Mouse (Mus musculus) kidney, postnatal 0 days (tissue): ENCODE measurements around the gene Art3. TPM values are rescaled to one million over a fixed set of nuclear protein-coding genes. Genes with fewer than 3 reads are reported as not detected.

ENCODE experiments used
- ATAC-seq: fragments of 200-750 bp; cut with Nextera tagmentation; replicated peaks from 2 replicates; pipeline ENCODE4 v1.8.0; 2017; ENCODE audit warnings: low read depth, moderate number of reproducible peaks, moderate TSS enrichment, moderate library complexity; ENCODE audit not compliant: low FRiP score
- DNase-seq: peaks from one replicate; pipeline ENCODE4 v3.0.0-alpha.2; 2016; ENCODE audit warnings: low spot score
- H3K27ac ChIP-seq: fragments of 300-500 bp; sonication (generic); 2 replicates; pipeline ENCODE4 v1.5.1; 2014; ENCODE audit warnings: mild to moderate bottlenecking
- H3K27me3 ChIP-seq: fragments of 300-500 bp; sonication (generic); 2 replicates; pipeline ENCODE4 v1.6.1; 2014; ENCODE audit warnings: low read length, mixed read lengths; ENCODE audit not compliant: insufficient read depth
- H3K36me3 ChIP-seq: fragments of 300-500 bp; sonication (generic); 2 replicates; pipeline ENCODE4 v1.6.1; 2014; ENCODE audit warnings: low read length, mixed read lengths; ENCODE audit not compliant: insufficient read depth
- H3K4me1 ChIP-seq: fragments of 300-500 bp; sonication (generic); replicated peaks from 2 replicates; pipeline ENCODE4 v1.6.1; 2014; ENCODE audit warnings: antibody characterized with exemption, low read length, mixed read lengths; ENCODE audit not compliant: insufficient read depth
- H3K4me2 ChIP-seq: fragments of 300-500 bp; sonication (generic); 2 replicates; pipeline ENCODE4 v1.6.1; 2014; ENCODE audit warnings: mild to moderate bottlenecking, low read length, moderate library complexity, mixed read lengths
- H3K4me3 ChIP-seq: fragments of 300-500 bp; sonication (generic); replicated peaks from 2 replicates; pipeline ENCODE4 v1.5.1; 2014; ENCODE audit warnings: low read depth, low read length
- H3K9ac ChIP-seq: fragments of 300-500 bp; sonication (generic); 2 replicates; pipeline ENCODE4 v1.6.1; 2014; ENCODE audit warnings: low read depth, low read length
- H3K9me3 ChIP-seq: fragments of 300-500 bp; sonication (generic); replicated peaks from 2 replicates; pipeline ENCODE4 v1.6.1; 2016; ENCODE audit warnings: low read length, inconsistent platforms, mixed read lengths
- CTCF ChIP-seq: IDR thresholded peaks from 2 replicates; pipeline ENCODE4 v1.5.1; 2016; ENCODE audit warnings: antibody characterized with exemption, low read depth, mild to moderate bottlenecking, moderate library complexity
- WGBS: fragments of 180-500 bp; shearing (Covaris S2); extraction: QIAGEN DNeasy Blood & Tissue Kit; methylation state at CpG from one replicate; pipeline ENCODE4 v1.1.7; 2014; 5-methylcytosine and 5-hydroxymethylcytosine counted together
- polyA plus RNA-seq: library from polyadenylated mRNA; unstranded; fragments of >200 nt; fragmentation: Nextera tagmentation; extraction: Ambion mirVana; gene quantifications from 2 replicates; pipeline ENCODE4 v1.2.1, GENCODE M21; 2015

Art3 gene
- polyA plus RNA-seq, 1 experiment from 2014 or later: 9.2 TPM

DNA sequence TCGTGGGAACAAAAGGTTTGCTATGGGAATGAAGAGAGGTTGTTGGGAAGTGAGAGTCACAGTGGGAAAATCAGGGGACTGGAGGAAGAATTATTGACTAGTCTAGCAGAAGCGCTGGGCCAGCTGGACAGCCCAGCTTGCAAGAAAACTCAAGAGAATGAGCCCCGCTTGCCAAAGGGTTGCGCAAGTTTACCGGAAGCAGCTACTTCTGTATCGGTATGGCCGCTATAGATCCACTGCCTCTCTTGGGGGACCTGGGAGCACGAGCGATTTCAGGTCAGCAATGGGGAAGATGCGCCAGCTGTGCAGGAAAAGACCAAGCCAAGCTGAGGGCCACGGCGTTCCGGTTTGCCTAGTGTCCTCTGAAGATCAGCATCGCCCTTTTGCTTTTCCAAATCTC lies 13.0 kb upstream of the Art3 start:
- Histone ChIP-seq H3K9me3 (no peaks in the 10 kb centered on the region), H3K4me1 (no peaks in the 10 kb centered on the region), H3K9ac (no peak overlapping the region), H3K36me3 (no peaks in the 10 kb centered on the region), H3K4me2 (no peak overlapping the region), H3K4me3 (no peak overlapping the region), H3K27me3 (no peaks in the 10 kb centered on the region), H3K27ac (no peak overlapping the region)
- 85% methylated on average over 14 of the region's 14 CpGs for WGBS
- DNase-seq (no peak), ATAC-seq (no peak)
- no peak for TF ChIP-seq CTCF

DNA sequence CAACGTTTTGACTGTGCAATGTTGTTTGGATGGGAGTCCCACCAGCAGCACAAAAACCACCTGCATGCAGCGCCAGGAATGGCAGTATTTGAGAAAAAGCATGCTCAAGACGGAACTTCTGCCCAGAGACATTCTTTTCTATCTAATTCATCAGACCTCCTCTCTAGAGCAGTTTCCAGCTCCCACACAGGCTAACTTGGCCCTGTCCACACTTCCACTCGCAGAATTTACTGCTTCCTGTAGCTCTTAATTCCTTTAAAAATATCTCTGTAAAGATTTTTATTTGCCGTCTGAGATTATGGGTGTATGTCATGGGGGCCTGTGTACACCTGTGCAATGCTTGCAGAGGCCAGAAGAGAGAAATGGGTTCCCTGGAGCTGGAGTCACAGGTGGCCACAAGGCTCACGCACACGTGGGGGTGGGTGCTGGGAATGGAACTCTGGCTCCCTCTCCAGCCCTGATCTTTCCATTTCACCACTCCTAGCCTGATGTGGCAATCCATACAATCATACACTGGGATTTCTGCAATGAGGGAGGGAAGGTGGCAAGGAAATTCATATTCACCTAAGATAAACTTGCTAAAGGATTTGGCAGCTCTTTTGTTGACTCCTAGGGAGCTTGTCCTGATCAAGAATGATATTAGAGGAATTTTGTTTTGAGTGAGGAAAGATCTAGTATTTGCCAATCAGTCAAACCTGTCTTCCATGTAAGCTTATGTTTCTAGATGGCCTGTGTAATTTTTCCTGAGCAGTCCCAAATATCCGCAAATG lies 9.8 kb upstream of the Art3 start:
- no peak overlapping the region for H3K9ac ChIP-seq
- peak overlapping the region; percentile 31; the same call in 1 of the 2 replicates for H3K27ac ChIP-seq
- no peaks in the 10 kb centered on the region for H3K27me3 ChIP-seq
- WGBS: 32% methylated on average over 8 of the region's 8 CpGs
- H3K9me3 ChIP-seq: no peaks in the 10 kb centered on the region
- ATAC-seq (no peak), DNase-seq (peak; percentile 83)
- H3K4me2 ChIP-seq: no peak overlapping the region
- no peaks in the 10 kb centered on the region for H3K36me3 ChIP-seq
- H3K4me3 ChIP-seq: no peak overlapping the region
- no peaks in the 10 kb centered on the region for H3K4me1 ChIP-seq
- no peak for TF ChIP-seq CTCF

DNA sequence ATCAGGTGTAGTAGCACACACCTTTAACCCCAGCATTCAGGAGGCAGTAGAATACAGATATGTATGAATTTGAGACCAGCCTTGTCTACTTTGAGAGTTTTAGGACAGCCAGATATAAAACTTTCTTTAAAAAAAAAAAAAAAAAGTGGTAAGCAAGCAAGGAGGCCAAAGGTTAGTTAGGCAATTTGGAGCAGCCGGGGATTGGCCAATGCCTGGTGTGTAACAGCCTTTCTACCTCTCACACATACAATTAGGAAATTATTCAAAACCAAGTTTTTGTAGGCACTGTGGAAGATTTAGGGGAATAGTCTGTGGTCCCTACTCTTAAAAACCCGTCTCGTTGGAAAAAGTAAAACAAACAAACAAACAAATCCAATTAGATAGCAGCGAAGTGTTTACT lies 9.0 kb upstream of the Art3 start:
- no peak overlapping the region for H3K4me2 ChIP-seq
- no peak for ATAC-seq
- no peak for DNase-seq
- no peaks in the 10 kb centered on the region for H3K9me3 ChIP-seq
- no peak overlapping the region for H3K4me3 ChIP-seq
- H3K27me3 ChIP-seq: no peaks in the 10 kb centered on the region
- no peaks in the 10 kb centered on the region for H3K36me3 ChIP-seq
- no peak overlapping the region for H3K27ac ChIP-seq
- WGBS: 73% methylated on average over 4 of the region's 4 CpGs
- no peaks in the 10 kb centered on the region for H3K4me1 ChIP-seq
- no peak for TF ChIP-seq CTCF
- no peak overlapping the region for H3K9ac ChIP-seq

DNA sequence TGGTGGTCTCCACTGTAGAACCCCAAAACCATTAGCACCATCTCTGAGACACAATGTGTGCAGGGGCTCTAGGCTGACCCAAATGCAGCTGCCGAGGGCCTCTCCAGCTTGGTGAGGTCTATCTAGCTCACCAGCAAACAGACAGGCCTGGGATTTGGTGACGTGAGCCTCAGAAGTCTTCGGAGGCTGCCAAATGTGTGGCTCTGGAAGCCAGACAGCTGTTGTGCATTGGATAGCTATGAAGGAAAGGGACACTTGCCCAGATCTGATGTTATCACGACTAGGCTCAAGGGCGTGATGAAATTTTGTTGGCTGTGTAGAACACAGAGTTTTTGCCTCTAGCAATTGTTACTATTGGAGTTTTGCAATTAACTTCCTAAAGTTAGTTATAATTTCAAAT lies 8.4 kb upstream of the Art3 start:
- Histone ChIP-seq H3K9me3 (no peaks in the 10 kb centered on the region), H3K4me1 (no peaks in the 10 kb centered on the region), H3K27ac (no peak overlapping the region), H3K36me3 (no peaks in the 10 kb centered on the region), H3K27me3 (no peaks in the 10 kb centered on the region), H3K9ac (no peak overlapping the region), H3K4me2 (no peak overlapping the region), H3K4me3 (no peak overlapping the region)
- 47% methylated on average over 5 of the region's 5 CpGs for WGBS
- ATAC-seq (0 out of 2 replicates have a peak, but pooled peaks have one; percentile 33), DNase-seq (peak; percentile 79)
- no peak for TF ChIP-seq CTCF

DNA sequence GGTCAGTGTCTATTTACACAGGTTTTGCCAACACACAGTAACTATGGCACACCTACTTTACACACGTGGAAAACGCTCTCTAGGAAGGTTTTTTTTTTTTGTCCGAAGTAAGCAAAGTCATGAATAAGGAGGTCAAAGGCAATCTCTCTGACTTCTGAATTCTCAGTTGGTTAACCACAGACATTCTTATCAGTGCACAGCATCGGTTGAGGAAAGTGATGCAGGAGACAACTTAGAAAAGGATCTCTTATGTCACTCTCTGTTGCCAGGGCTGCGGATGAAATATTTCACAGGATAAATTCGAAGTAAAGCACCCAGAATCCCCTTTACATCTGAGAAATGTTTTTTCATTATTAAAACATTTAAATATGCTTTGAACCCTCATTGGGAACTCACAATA lies 4.3 kb upstream of the Art3 start:
- 63% methylated on average over 6 of the region's 6 CpGs for WGBS
- Histone ChIP-seq H3K36me3 (no peaks in the 10 kb centered on the region), H3K27ac (no peak overlapping the region), H3K4me1 (no peaks in the 10 kb centered on the region), H3K27me3 (no peaks in the 10 kb centered on the region), H3K4me3 (no peak overlapping the region), H3K9me3 (no peaks in the 10 kb centered on the region), H3K9ac (no peak overlapping the region), H3K4me2 (no peak overlapping the region)
- ATAC-seq: no peak
- no peak for TF ChIP-seq CTCF
- no peak for DNase-seq

DNA sequence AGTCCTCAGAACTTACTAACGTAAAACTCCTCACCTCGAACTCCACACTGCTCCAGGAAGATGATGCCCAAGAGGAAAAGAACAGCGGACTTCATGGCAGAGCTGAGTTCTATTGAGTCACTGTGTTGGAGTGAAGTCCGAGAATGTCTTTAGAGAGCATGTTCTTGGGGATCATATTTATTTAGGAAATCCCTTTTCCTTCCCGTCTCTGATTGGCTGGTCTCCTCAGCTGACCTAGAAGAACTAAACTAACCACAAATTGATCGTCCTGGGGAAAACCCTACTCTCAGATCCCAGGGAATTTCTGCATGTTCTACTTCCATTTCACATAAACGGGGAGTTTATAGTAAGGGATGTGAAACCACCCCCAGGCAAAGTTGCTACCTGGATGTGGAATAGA lies 3.7 kb upstream of the Art3 start, which contains the start of gene Cxcl9:
Cxcl9 (minus strand) TSS at position 151 of the 400 bp plus-strand sequence.
- H3K9me3 ChIP-seq: no peaks in the 10 kb centered on the region
- no peaks in the 10 kb centered on the region for H3K36me3 ChIP-seq
- 80% methylated on average over 7 of the region's 7 CpGs for WGBS
- ATAC-seq (no peak), DNase-seq (no peak)
- no peak within 1 kb of the TSS for H3K9ac ChIP-seq
- no peak within 1 kb of the TSS for H3K4me2 ChIP-seq
- H3K27me3 ChIP-seq: no peaks in the 10 kb centered on the region
- H3K4me1 ChIP-seq: no peaks in the 10 kb centered on the region
- no peak within 1 kb of the TSS for H3K4me3 ChIP-seq
- no peak for TF ChIP-seq CTCF
- no peak within 1 kb of the TSS for H3K27ac ChIP-seq

DNA sequence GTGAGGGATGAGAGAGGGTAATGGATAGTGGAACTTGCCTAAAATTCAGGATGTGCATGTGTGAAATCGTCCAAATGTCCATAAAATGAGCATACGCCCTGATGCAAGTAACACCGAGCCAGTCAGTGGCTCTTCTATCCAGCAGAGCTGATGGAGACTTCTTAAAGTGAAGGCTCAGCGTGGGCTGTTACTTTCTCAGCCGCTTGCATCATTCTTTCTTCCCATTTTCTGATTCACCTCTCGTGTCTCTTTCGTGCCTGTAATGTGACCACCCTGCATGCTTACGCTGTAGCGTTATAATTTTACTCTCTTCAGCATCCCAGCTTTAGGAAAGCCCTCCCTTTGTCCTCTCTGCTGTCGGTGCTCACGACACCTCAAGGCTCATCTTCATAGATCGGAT lies 505 bp upstream of the Art3 start:
- Histone ChIP-seq H3K36me3 (no peaks in the 10 kb centered on the region), H3K9ac (no peak overlapping the region), H3K4me3 (no peak overlapping the region), H3K27ac (no peak overlapping the region), H3K27me3 (no peaks in the 10 kb centered on the region), H3K9me3 (no peaks in the 10 kb centered on the region), H3K4me1 (no peaks in the 10 kb centered on the region), H3K4me2 (no peak overlapping the region)
- DNase-seq (no peak), ATAC-seq (no peak)
- WGBS: 91% methylated on average over 12 of the region's 12 CpGs
- no peak for TF ChIP-seq CTCF
